Mouse (Mus musculus) kidney, postnatal 0 days (tissue): ENCODE results near the gene Vars. TPM values are rescaled to one million over a fixed set of nuclear protein-coding genes. Genes with fewer than 3 reads are reported as not detected.

Experiments used
- ATAC-seq: fragments of 200-750 bp; cut with Nextera tagmentation; replicated peaks from 2 replicates; pipeline ENCODE4 v1.8.0; 2017; ENCODE audit warnings: low read depth, moderate number of reproducible peaks, moderate TSS enrichment, moderate library complexity; ENCODE audit not compliant: low FRiP score
- DNase-seq: peaks from one replicate; pipeline ENCODE4 v3.0.0-alpha.2; 2016; ENCODE audit warnings: low spot score
- H3K27ac ChIP-seq: fragments of 300-500 bp; sonication (generic); 2 replicates; pipeline ENCODE4 v1.5.1; 2014; ENCODE audit warnings: mild to moderate bottlenecking
- H3K27me3 ChIP-seq: fragments of 300-500 bp; sonication (generic); 2 replicates; pipeline ENCODE4 v1.6.1; 2014; ENCODE audit warnings: low read length, mixed read lengths; ENCODE audit not compliant: insufficient read depth
- H3K36me3 ChIP-seq: fragments of 300-500 bp; sonication (generic); 2 replicates; pipeline ENCODE4 v1.6.1; 2014; ENCODE audit warnings: low read length, mixed read lengths; ENCODE audit not compliant: insufficient read depth
- H3K4me1 ChIP-seq: fragments of 300-500 bp; sonication (generic); replicated peaks from 2 replicates; pipeline ENCODE4 v1.6.1; 2014; ENCODE audit warnings: antibody characterized with exemption, low read length, mixed read lengths; ENCODE audit not compliant: insufficient read depth
- H3K4me2 ChIP-seq: fragments of 300-500 bp; sonication (generic); 2 replicates; pipeline ENCODE4 v1.6.1; 2014; ENCODE audit warnings: mild to moderate bottlenecking, low read length, moderate library complexity, mixed read lengths
- H3K4me3 ChIP-seq: fragments of 300-500 bp; sonication (generic); replicated peaks from 2 replicates; pipeline ENCODE4 v1.5.1; 2014; ENCODE audit warnings: low read depth, low read length
- H3K9ac ChIP-seq: fragments of 300-500 bp; sonication (generic); 2 replicates; pipeline ENCODE4 v1.6.1; 2014; ENCODE audit warnings: low read depth, low read length
- H3K9me3 ChIP-seq: fragments of 300-500 bp; sonication (generic); replicated peaks from 2 replicates; pipeline ENCODE4 v1.6.1; 2016; ENCODE audit warnings: low read length, inconsistent platforms, mixed read lengths
- CTCF ChIP-seq: IDR thresholded peaks from 2 replicates; pipeline ENCODE4 v1.5.1; 2016; ENCODE audit warnings: antibody characterized with exemption, low read depth, mild to moderate bottlenecking, moderate library complexity
- whole genome bisulfite sequencing: fragments of 180-500 bp; shearing (Covaris S2); extraction: QIAGEN DNeasy Blood & Tissue Kit; methylation state at CpG from one replicate; pipeline ENCODE4 v1.1.7; 2014; 5-methylcytosine and 5-hydroxymethylcytosine counted together
- polyA plus RNA-seq: library from polyadenylated mRNA; unstranded; fragments of >200 nt; fragmentation: Nextera tagmentation; extraction: Ambion mirVana; gene quantifications from 2 replicates; pipeline ENCODE4 v1.2.1, GENCODE M21; 2015

Vars gene
- polyA plus RNA-seq, 1 experiment from 2014 or later = 61.3 TPM

GRCm38 (mm10) chr17:35021842-35022477 lies 21.2 kb downstream of the Vars start:
- ATAC-seq = no peak
- no peak overlapping the region; the same call in 1 of the 2 replicates for H3K4me2 ChIP-seq

GRCm38 (mm10) chr17:35022541-35023060 lies 21.8 kb downstream of the Vars start:
- H3K4me2 ChIP-seq = no peak overlapping the region
- H3K4me3 ChIP-seq = no peak overlapping the region
- DNase-seq (no peak), ATAC-seq (no peak)
- H3K27me3 ChIP-seq = no peaks in the 10 kb centered on the region
- TF ChIP-seq CTCF = no peak
- 0 out of 2 replicates have a peak overlapping the region, but pooled peaks have one; percentile 71 for H3K27ac ChIP-seq
- 94% methylated on average over 8 of the region's 8 CpGs for WGBS
- no peaks in the 10 kb centered on the region for H3K36me3 ChIP-seq
- H3K9me3 ChIP-seq = no peaks in the 10 kb centered on the region
- no peak overlapping the region for H3K9ac ChIP-seq
- H3K4me1 ChIP-seq = no peaks in the 10 kb centered on the region

More at GRCm38 (mm10) chr17:35021842-35022477, 21.2 kb downstream of the Vars start:
- Histone ChIP-seq H3K4me3 (no peak overlapping the region), H3K27me3 (no peaks in the 10 kb centered on the region), H3K9ac (no peak overlapping the region), H3K36me3 (no peaks in the 10 kb centered on the region), H3K4me1 (no peaks in the 10 kb centered on the region), H3K27ac (peak overlapping the region; percentile 71), H3K9me3 (no peaks in the 10 kb centered on the region)
- TF ChIP-seq CTCF = peak; percentile 33; the same call in 1 of the 2 replicates
- WGBS = 50% methylated on average over 6 of the region's 6 CpGs
- peak; percentile 54 for DNase-seq

- 82% methylated on average over 5 of the region's 5 CpGs for whole genome bisulfite sequencing
- Histone ChIP-seq H3K4me3 (no peak overlapping the region), H3K9ac (no peak overlapping the region), H3K4me2 (no peak overlapping the region), H3K36me3 (no peaks in the 10 kb centered on the region), H3K27ac (no peak overlapping the region), H3K27me3 (no peaks in the 10 kb centered on the region), H3K4me1 (no peaks in the 10 kb centered on the region), H3K9me3 (no peaks in the 10 kb centered on the region)
- TF ChIP-seq CTCF = no peak
- ATAC-seq (no peak), DNase-seq (no peak)
These were observed 22.4 kb downstream of the Vars start for GRCm38 (mm10) chr17:35023221-35023620.

GRCm38 (mm10) chr17:35023756-35024155 lies 23.0 kb downstream of the Vars start:
- Histone ChIP-seq H3K4me2 (no peak overlapping the region), H3K9ac (no peak overlapping the region), H3K4me1 (no peaks in the 10 kb centered on the region), H3K9me3 (no peaks in the 10 kb centered on the region), H3K27me3 (no peaks in the 10 kb centered on the region), H3K27ac (no peak overlapping the region), H3K4me3 (no peak overlapping the region), H3K36me3 (no peaks in the 10 kb centered on the region)
- no peak for TF ChIP-seq CTCF
- WGBS = 74% methylated on average over 4 of the region's 4 CpGs
- DNase-seq (no peak), ATAC-seq (no peak)

GRCm38 (mm10) chr17:35024261-35024660 lies 23.5 kb downstream of the Vars start:
- Histone ChIP-seq H3K4me2 (no peak overlapping the region), H3K27me3 (no peaks in the 10 kb centered on the region), H3K27ac (no peak overlapping the region), H3K36me3 (no peaks in the 10 kb centered on the region), H3K4me3 (no peak overlapping the region), H3K9ac (no peak overlapping the region), H3K4me1 (no peaks in the 10 kb centered on the region), H3K9me3 (no peaks in the 10 kb centered on the region)
- ATAC-seq = no peak
- DNase-seq = no peak
- WGBS = 62% methylated on average over 13 of the region's 13 CpGs
- TF ChIP-seq CTCF = no peak

- Histone ChIP-seq H3K27ac (no peak overlapping the region), H3K36me3 (no peaks in the 10 kb centered on the region), H3K9ac (no peak overlapping the region), H3K4me1 (no peaks in the 10 kb centered on the region), H3K9me3 (no peaks in the 10 kb centered on the region), H3K4me2 (no peak overlapping the region), H3K27me3 (no peaks in the 10 kb centered on the region), H3K4me3 (no peak overlapping the region)
- TF ChIP-seq CTCF = no peak
- WGBS = 54% methylated on average over 7 of the region's 10 CpGs
- ATAC-seq (no peak), DNase-seq (no peak)
These were observed 24.1 kb downstream of the Vars start for GRCm38 (mm10) chr17:35024691-35025488.
